Mouse (Mus musculus): Measurements from ENCODE around the gene Slc26a3. TPM values are rescaled to one million over a fixed set of nuclear protein-coding genes. Genes with fewer than 3 reads are reported as not detected.
A peak's percentile ranks its signal among the peaks of the same experiment; 100 is the strongest.

Slc26a3 gene
- polyA plus RNA-seq, 1 experiment from 2014 or later, result not detected

DNA sequence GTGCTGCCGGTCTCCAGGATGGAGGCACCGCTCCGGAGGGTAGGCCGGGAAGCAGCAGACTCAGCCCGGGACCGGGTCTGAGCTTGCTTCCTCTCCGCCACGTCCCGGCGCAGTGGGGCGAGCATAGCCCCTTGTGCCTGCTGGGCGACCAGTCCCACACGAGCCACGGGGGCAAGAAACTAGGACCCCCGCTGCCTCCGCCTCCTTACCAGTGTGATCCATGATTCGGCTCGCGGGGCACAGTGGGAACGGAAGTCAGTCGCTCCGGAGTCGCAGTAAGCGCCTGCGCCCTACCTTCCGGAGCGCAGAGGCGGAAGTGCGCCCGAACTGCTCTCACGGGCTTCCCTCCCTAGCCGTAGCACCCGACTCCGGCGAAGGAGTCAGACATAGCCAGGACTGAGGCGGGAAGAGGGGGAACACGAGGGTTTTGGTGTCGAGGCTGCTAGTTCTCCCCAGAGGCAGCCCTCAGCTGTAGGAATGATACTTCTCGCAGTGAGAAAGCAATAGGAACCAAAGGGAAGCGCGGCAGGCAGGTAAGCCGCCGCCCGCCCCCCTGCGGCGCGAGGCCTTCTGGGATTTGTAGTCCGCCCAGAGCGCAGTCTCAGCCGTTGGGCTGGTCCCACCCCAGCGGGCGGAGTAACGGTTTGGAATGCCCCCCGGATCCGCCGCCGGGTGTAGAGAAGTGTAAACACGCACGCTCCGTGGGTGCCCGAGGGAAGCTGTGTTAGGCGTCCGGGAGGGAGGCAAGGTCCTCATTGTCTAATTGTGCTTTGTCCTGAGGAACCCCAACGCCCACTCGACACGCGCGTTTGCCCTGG is 108.9 kb downstream of the Slc26a3 start, which contains the start of gene Cbll1:
Gene Cbll1, minus strand, starts transcription at position 303 of the 818 bp plus-strand sequence.
- Histone ChIP-seq H3K9me3 (ENCODE audit: control insufficient read depth, low read length) (no peaks in the 10 kb centered on the region), H3K4me3 (ENCODE audit: low read depth, low read length) (peak within 1 kb of the TSS; percentile 91), H3K27ac (ENCODE audit: low read depth, low read length) (peak within 1 kb of the TSS; percentile 77), H3K4me1 (ENCODE audit: control insufficient read depth, insufficient read depth, low read length) (peaks cover 2% of the 10 kb centered on the region; the same call in 1 of the 2 replicates), H3K36me3 (ENCODE audit: control insufficient read depth, insufficient read depth, low read length) (no peaks in the 10 kb centered on the region), H3K27me3 (ENCODE audit: control insufficient read depth, insufficient read depth, low read length) (no peaks in the 10 kb centered on the region), H3K4me2 (ENCODE audit: low read depth) (peak within 1 kb of the TSS; percentile 70), H3K9ac (ENCODE audit: low read length) (peak within 1 kb of the TSS; percentile 90)
- DNase-seq (ENCODE audit: low spot score), result peak; percentile 96
- WGBS, result under 1% methylated on average over 65 of the region's 68 CpGs
- ATAC-seq (ENCODE audit: insufficient read depth, low FRiP score, low TSS enrichment), result peak; percentile 97

- Histone ChIP-seq H3K36me3 (ENCODE audit: control insufficient read depth, insufficient read depth, low read length) (no peaks in the 10 kb centered on the region), H3K27me3 (ENCODE audit: control insufficient read depth, insufficient read depth, low read length) (no peaks in the 10 kb centered on the region), H3K9me3 (ENCODE audit: control insufficient read depth, low read length) (no peaks in the 10 kb centered on the region), H3K27ac (ENCODE audit: low read depth, low read length) (peak overlapping the region; percentile 77), H3K4me3 (ENCODE audit: low read depth, low read length) (peak overlapping the region; percentile 91), H3K9ac (ENCODE audit: low read length) (peak overlapping the region; percentile 90), H3K4me2 (ENCODE audit: low read depth) (peak overlapping the region; percentile 70), H3K4me1 (ENCODE audit: control insufficient read depth, insufficient read depth, low read length) (peaks cover 2% of the 10 kb centered on the region; the same call in 1 of the 2 replicates)
- 6% methylated on average over 12 of the region's 12 CpGs for WGBS
- DNase-seq (ENCODE audit: low spot score), result no peak
- no peak for ATAC-seq (ENCODE audit: insufficient read depth, low FRiP score, low TSS enrichment)
Measured at GRCm38 (mm10) chr12:31500196-31500595, 109.5 kb downstream of the Slc26a3 start.

DNA sequence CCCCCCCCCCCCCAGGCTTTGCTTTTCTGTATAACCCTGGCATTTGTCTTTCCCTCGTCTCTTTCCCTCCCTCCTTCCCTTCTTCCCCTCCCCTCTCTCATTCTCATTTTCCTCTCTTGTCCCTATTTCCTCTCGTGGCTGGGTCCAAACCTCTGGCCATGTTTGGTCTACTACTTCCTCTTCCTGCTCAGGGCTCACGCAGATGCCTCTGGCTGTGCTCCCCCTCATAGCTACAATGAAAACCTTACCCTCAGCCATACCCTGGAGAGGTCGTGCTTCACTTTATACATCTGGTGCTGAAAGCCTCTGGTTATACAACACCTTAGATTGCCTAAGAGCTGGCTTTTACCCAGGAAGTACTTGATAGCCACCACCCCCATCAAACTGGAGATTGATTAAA is 110.6 kb downstream of the Slc26a3 start:
- WGBS, result 64% methylated on average over 4 of the region's 4 CpGs
- Histone ChIP-seq H3K4me2 (ENCODE audit: low read depth) (no peak overlapping the region), H3K4me3 (ENCODE audit: low read depth, low read length) (no peak overlapping the region), H3K36me3 (ENCODE audit: control insufficient read depth, insufficient read depth, low read length) (no peaks in the 10 kb centered on the region), H3K4me1 (ENCODE audit: control insufficient read depth, insufficient read depth, low read length) (peaks cover 2% of the 10 kb centered on the region; the same call in 1 of the 2 replicates), H3K27me3 (ENCODE audit: control insufficient read depth, insufficient read depth, low read length) (no peaks in the 10 kb centered on the region), H3K9ac (ENCODE audit: low read length) (no peak overlapping the region), H3K9me3 (ENCODE audit: control insufficient read depth, low read length) (no peaks in the 10 kb centered on the region), H3K27ac (ENCODE audit: low read depth, low read length) (no peak overlapping the region)
- ATAC-seq (ENCODE audit: insufficient read depth, low FRiP score, low TSS enrichment), result no peak
- DNase-seq (ENCODE audit: low spot score), result no peak

- no peak overlapping the region for H3K9ac ChIP-seq (ENCODE audit: low read length)
- H3K9me3 ChIP-seq (ENCODE audit: control insufficient read depth, low read length), result no peaks in the 10 kb centered on the region
- no peak for ATAC-seq (ENCODE audit: insufficient read depth, low FRiP score, low TSS enrichment)
- H3K27me3 ChIP-seq (ENCODE audit: control insufficient read depth, insufficient read depth, low read length), result no peaks in the 10 kb centered on the region
- no peaks in the 10 kb centered on the region for H3K36me3 ChIP-seq (ENCODE audit: control insufficient read depth, insufficient read depth, low read length)
- no peak overlapping the region for H3K4me3 ChIP-seq (ENCODE audit: low read depth, low read length)
- H3K27ac ChIP-seq (ENCODE audit: low read depth, low read length), result no peak overlapping the region
- H3K4me1 ChIP-seq (ENCODE audit: control insufficient read depth, insufficient read depth, low read length), result peaks cover 2% of the 10 kb centered on the region; the same call in 1 of the 2 replicates
- H3K4me2 ChIP-seq (ENCODE audit: low read depth), result no peak overlapping the region
- no peak for DNase-seq (ENCODE audit: low spot score)
Measured at GRCm38 (mm10) chr12:31503211-31503610, 112.5 kb downstream of the Slc26a3 start.

- DNase-seq (ENCODE audit: low spot score) (no peak), ATAC-seq (ENCODE audit: insufficient read depth, low FRiP score, low TSS enrichment) (no peak)
- Histone ChIP-seq H3K9me3 (ENCODE audit: control insufficient read depth, low read length) (no peaks in the 10 kb centered on the region), H3K4me3 (ENCODE audit: low read depth, low read length) (no peak overlapping the region), H3K4me2 (ENCODE audit: low read depth) (no peak overlapping the region), H3K9ac (ENCODE audit: low read length) (no peak overlapping the region), H3K27me3 (ENCODE audit: control insufficient read depth, insufficient read depth, low read length) (no peaks in the 10 kb centered on the region), H3K27ac (ENCODE audit: low read depth, low read length) (no peak overlapping the region), H3K4me1 (ENCODE audit: control insufficient read depth, insufficient read depth, low read length) (no peaks in the 10 kb centered on the region), H3K36me3 (ENCODE audit: control insufficient read depth, insufficient read depth, low read length) (no peaks in the 10 kb centered on the region)
- WGBS, result 42% methylated on average over 6 of the region's 6 CpGs
Measured at GRCm38 (mm10) chr12:31507718-31508364, 117.2 kb downstream of the Slc26a3 start.

- H3K27ac ChIP-seq (ENCODE audit: low read depth, low read length), result no peak overlapping the region
- 87% methylated on average over 6 of the region's 6 CpGs for WGBS
- H3K9ac ChIP-seq (ENCODE audit: low read length), result no peak overlapping the region
- H3K27me3 ChIP-seq (ENCODE audit: control insufficient read depth, insufficient read depth, low read length), result no peaks in the 10 kb centered on the region
- ATAC-seq (ENCODE audit: insufficient read depth, low FRiP score, low TSS enrichment) (no peak), DNase-seq (ENCODE audit: low spot score) (no peak)
- no peaks in the 10 kb centered on the region for H3K4me1 ChIP-seq (ENCODE audit: control insufficient read depth, insufficient read depth, low read length)
- H3K36me3 ChIP-seq (ENCODE audit: control insufficient read depth, insufficient read depth, low read length), result no peaks in the 10 kb centered on the region
- H3K4me3 ChIP-seq (ENCODE audit: low read depth, low read length), result no peak overlapping the region
- H3K4me2 ChIP-seq (ENCODE audit: low read depth), result no peak overlapping the region
- no peaks in the 10 kb centered on the region for H3K9me3 ChIP-seq (ENCODE audit: control insufficient read depth, low read length)
Measured at GRCm38 (mm10) chr12:31508496-31508895, 117.8 kb downstream of the Slc26a3 start.

DNA sequence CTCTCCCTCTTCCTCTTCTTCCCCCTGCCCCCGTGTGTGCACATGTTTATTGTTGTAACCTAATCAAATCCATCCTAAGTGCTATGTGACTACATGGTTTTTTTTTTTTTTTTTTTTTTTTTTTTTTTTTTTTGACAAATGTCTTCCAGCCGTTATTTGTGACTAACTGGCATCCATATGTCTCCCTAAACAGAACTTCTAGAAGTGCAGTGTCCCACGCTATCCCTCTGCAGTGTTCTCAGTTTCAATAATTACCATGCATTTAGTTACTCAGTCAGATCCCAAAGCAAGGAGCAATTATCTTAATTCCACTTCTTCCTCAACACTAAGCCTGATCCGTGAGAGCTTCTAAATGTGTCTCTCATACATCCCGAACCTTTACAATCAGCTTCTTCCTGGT is 120.5 kb downstream of the Slc26a3 start:
- H3K9ac ChIP-seq (ENCODE audit: low read length), result no peak overlapping the region
- no peaks in the 10 kb centered on the region for H3K27me3 ChIP-seq (ENCODE audit: control insufficient read depth, insufficient read depth, low read length)
- 75% methylated on average over 5 of the region's 5 CpGs for WGBS
- H3K9me3 ChIP-seq (ENCODE audit: control insufficient read depth, low read length), result no peaks in the 10 kb centered on the region
- no peaks in the 10 kb centered on the region for H3K4me1 ChIP-seq (ENCODE audit: control insufficient read depth, insufficient read depth, low read length)
- H3K27ac ChIP-seq (ENCODE audit: low read depth, low read length), result no peak overlapping the region
- H3K36me3 ChIP-seq (ENCODE audit: control insufficient read depth, insufficient read depth, low read length), result no peaks in the 10 kb centered on the region
- DNase-seq (ENCODE audit: low spot score) (no peak), ATAC-seq (ENCODE audit: insufficient read depth, low FRiP score, low TSS enrichment) (no peak)
- no peak overlapping the region for H3K4me2 ChIP-seq (ENCODE audit: low read depth)
- H3K4me3 ChIP-seq (ENCODE audit: low read depth, low read length), result no peak overlapping the region

GRCm38 (mm10) chr12:31512634-31513411 is 122.2 kb downstream of the Slc26a3 start:
- no peak overlapping the region for H3K9ac ChIP-seq (ENCODE audit: low read length)
- H3K27ac ChIP-seq (ENCODE audit: low read depth, low read length), result no peak overlapping the region
- no peaks in the 10 kb centered on the region for H3K9me3 ChIP-seq (ENCODE audit: control insufficient read depth, low read length)
- no peak overlapping the region for H3K4me3 ChIP-seq (ENCODE audit: low read depth, low read length)
- ATAC-seq (ENCODE audit: insufficient read depth, low FRiP score, low TSS enrichment) (no peak), DNase-seq (ENCODE audit: low spot score) (no peak)
- 90% methylated on average over 14 of the region's 14 CpGs for WGBS
- H3K4me2 ChIP-seq (ENCODE audit: low read depth), result no peak overlapping the region
- no peaks in the 10 kb centered on the region for H3K36me3 ChIP-seq (ENCODE audit: control insufficient read depth, insufficient read depth, low read length)
- H3K27me3 ChIP-seq (ENCODE audit: control insufficient read depth, insufficient read depth, low read length), result no peaks in the 10 kb centered on the region
- H3K4me1 ChIP-seq (ENCODE audit: control insufficient read depth, insufficient read depth, low read length), result no peaks in the 10 kb centered on the region

Data from neural tube, embryonic 11.5 days (tissue).